Mouse (Mus musculus): ENCODE data around the gene Gnb5. TPM values are rescaled to one million over a fixed set of nuclear protein-coding genes. Genes with fewer than 3 reads are reported as not detected.

The Gnb5 gene
- total and polyA plus RNA-seq, 2 experiments from 2014 or later = 73.2 to 91.4 TPM

DNA sequence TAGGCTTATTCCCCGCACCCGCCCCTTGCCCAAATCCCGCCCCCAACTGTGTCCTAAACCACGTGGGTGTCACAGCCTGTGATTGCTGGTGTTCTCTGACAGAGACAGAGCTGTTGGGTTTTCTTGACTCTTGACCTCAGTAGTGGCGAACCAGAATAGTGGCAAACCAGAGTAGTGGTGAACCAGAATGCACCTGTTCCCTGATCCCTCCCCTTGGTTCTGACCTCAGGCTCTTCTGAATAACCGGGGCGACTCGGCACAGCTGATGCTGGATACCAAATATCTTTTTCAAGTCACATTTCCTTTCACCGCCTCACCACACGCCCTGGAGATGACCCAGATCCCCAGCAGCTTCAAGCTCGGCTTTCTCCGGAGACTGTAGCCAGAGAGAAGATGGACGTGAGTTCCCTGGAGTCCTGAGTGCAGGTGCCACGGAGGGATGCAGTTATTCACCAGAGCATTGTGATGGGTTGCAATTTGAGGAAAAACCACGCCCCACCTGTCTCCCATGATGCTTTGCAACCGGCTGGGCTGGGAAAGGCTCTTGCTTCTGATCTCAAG lies 2.3 kb upstream of the Gnb5 start:
- H3K4me3 ChIP-seq (ENCODE audit: low read depth, low read length) = no peak overlapping the region
- no peak overlapping the region for H3K4me2 ChIP-seq (ENCODE audit: low read depth)
- H3K27ac ChIP-seq (ENCODE audit: low read depth, low read length) = no peak overlapping the region
- no peak for TF ChIP-seq CTCF (IDR thresholded peaks at IDR 0.05; ENCODE audit: low read depth)
- ATAC-seq (peak; percentile 23), DNase-seq (no peak)
- H3K9me3 ChIP-seq (ENCODE audit: low read length) = no peaks in the 10 kb centered on the region
- no peaks in the 10 kb centered on the region for H3K36me3 ChIP-seq (ENCODE audit: insufficient read depth)
- no peaks in the 10 kb centered on the region for H3K27me3 ChIP-seq (ENCODE audit: insufficient read depth, low read length)
- H3K4me1 ChIP-seq (ENCODE audit: insufficient read depth) = no peaks in the 10 kb centered on the region
- H3K9ac ChIP-seq = no peak overlapping the region
- WGBS = 43% methylated on average over 16 of the region's 16 CpGs

- Histone ChIP-seq H3K27ac (ENCODE audit: low read depth, low read length) (no peak overlapping the region), H3K4me3 (ENCODE audit: low read depth, low read length) (no peak overlapping the region), H3K4me1 (ENCODE audit: insufficient read depth) (no peaks in the 10 kb centered on the region), H3K27me3 (ENCODE audit: insufficient read depth, low read length) (no peaks in the 10 kb centered on the region), H3K36me3 (ENCODE audit: insufficient read depth) (no peaks in the 10 kb centered on the region), H3K4me2 (ENCODE audit: low read depth) (no peak overlapping the region), H3K9ac (no peak overlapping the region), H3K9me3 (ENCODE audit: low read length) (no peaks in the 10 kb centered on the region)
- no peak for DNase-seq
- 33% methylated on average over 7 of the region's 7 CpGs for WGBS
- no peak for ATAC-seq
- no peak for TF ChIP-seq CTCF (IDR thresholded peaks at IDR 0.05; ENCODE audit: low read depth)
These were observed 1.8 kb upstream of the Gnb5 start for GRCm38 (mm10) chr9:75304286-75304685.

- no peak for DNase-seq
- no peaks in the 10 kb centered on the region for H3K27me3 ChIP-seq (ENCODE audit: insufficient read depth, low read length)
- ATAC-seq = no peak
- H3K27ac ChIP-seq (ENCODE audit: low read depth, low read length) = no peak overlapping the region
- H3K9ac ChIP-seq = no peak overlapping the region
- no peaks in the 10 kb centered on the region for H3K9me3 ChIP-seq (ENCODE audit: low read length)
- no peak for TF ChIP-seq CTCF (IDR thresholded peaks at IDR 0.05; ENCODE audit: low read depth)
- no peaks in the 10 kb centered on the region for H3K4me1 ChIP-seq (ENCODE audit: insufficient read depth)
- H3K4me3 ChIP-seq (ENCODE audit: low read depth, low read length) = no peak overlapping the region
- WGBS = 77% methylated on average over 5 of the region's 5 CpGs
- no peak overlapping the region for H3K4me2 ChIP-seq (ENCODE audit: low read depth)
- H3K36me3 ChIP-seq (ENCODE audit: insufficient read depth) = no peaks in the 10 kb centered on the region
These were observed 927 bp downstream of the Gnb5 start for GRCm38 (mm10) chr9:75307015-75307414.

DNA sequence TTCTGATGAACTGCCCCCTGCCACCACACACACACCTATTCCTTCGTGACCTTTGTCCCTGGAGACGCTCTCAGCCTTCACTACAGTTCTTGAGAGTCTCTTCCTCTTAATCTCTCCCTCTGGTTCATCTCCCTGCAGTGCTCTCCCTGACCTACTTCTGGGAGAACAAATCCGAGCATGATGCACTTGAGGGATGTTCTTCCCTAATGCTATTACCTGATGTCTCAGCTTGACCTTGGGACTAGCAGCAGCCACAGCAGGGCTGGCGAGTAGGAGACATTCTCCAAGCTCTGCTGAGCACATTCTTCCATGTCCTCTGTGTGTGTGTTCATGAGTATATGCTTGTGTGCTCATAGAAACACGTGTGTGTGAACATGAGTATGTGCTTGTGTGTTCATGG lies 2.5 kb downstream of the Gnb5 start:
- Histone ChIP-seq H3K4me2 (ENCODE audit: low read depth) (no peak overlapping the region), H3K36me3 (ENCODE audit: insufficient read depth) (no peaks in the 10 kb centered on the region), H3K9me3 (ENCODE audit: low read length) (no peaks in the 10 kb centered on the region), H3K4me3 (ENCODE audit: low read depth, low read length) (no peak overlapping the region), H3K27ac (ENCODE audit: low read depth, low read length) (no peak overlapping the region), H3K9ac (no peak overlapping the region), H3K4me1 (ENCODE audit: insufficient read depth) (no peaks in the 10 kb centered on the region), H3K27me3 (ENCODE audit: insufficient read depth, low read length) (no peaks in the 10 kb centered on the region)
- WGBS = 72% methylated on average over 5 of the region's 5 CpGs
- no peak for TF ChIP-seq CTCF (IDR thresholded peaks at IDR 0.05; ENCODE audit: low read depth)
- ATAC-seq (no peak), DNase-seq (no peak)

DNA sequence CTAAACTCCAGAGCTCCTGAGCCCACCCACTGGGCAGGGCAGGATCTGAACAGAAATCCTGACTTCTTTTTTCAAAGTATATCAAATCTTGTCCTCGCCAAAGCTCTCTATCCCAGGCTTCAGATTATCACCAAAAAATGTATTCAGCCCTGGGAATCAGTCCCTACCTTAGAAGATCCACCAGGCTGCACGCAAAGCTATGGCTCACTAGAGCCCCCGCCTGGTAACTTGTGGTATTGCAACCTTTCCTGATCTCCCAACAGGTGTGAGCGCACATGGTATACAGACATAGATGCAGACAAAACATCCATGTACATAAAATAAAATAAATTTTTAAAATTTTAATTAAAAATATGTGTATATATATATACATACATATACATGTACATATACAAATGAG lies 5.9 kb downstream of the Gnb5 start:
- Histone ChIP-seq H3K9ac (no peak overlapping the region), H3K4me2 (ENCODE audit: low read depth) (no peak overlapping the region), H3K4me3 (ENCODE audit: low read depth, low read length) (no peak overlapping the region), H3K4me1 (ENCODE audit: insufficient read depth) (peaks cover 12% of the 10 kb centered on the region), H3K27me3 (ENCODE audit: insufficient read depth, low read length) (no peaks in the 10 kb centered on the region), H3K36me3 (ENCODE audit: insufficient read depth) (no peaks in the 10 kb centered on the region), H3K27ac (ENCODE audit: low read depth, low read length) (no peak overlapping the region), H3K9me3 (ENCODE audit: low read length) (no peaks in the 10 kb centered on the region)
- ATAC-seq (0 out of 2 replicates have a peak, but pooled peaks have one; percentile 23), DNase-seq (peak; percentile 90)
- TF ChIP-seq CTCF (IDR thresholded peaks at IDR 0.05; ENCODE audit: low read depth) = peak; percentile 89
- 18% methylated on average over 4 of the region's 4 CpGs for WGBS

- Histone ChIP-seq H3K36me3 (ENCODE audit: insufficient read depth) (peaks cover 4% of the 10 kb centered on the region; the same call in 1 of the 2 replicates), H3K9ac (peak overlapping the region; percentile 80), H3K4me2 (ENCODE audit: low read depth) (peak overlapping the region; percentile 76), H3K27me3 (ENCODE audit: insufficient read depth, low read length) (no peaks in the 10 kb centered on the region), H3K9me3 (ENCODE audit: low read length) (no peaks in the 10 kb centered on the region), H3K4me3 (ENCODE audit: low read depth, low read length) (peak overlapping the region; percentile 79), H3K27ac (ENCODE audit: low read depth, low read length) (peak overlapping the region; percentile 88), H3K4me1 (ENCODE audit: insufficient read depth) (peaks cover 12% of the 10 kb centered on the region)
- TF ChIP-seq CTCF (IDR thresholded peaks at IDR 0.05; ENCODE audit: low read depth) = peak; percentile 21; the same call in 1 of the 2 replicates
- ATAC-seq (peak; percentile 40), DNase-seq (peak; percentile 56)
- WGBS = 28% methylated on average over 11 of the region's 11 CpGs
These were observed 7.2 kb downstream of the Gnb5 start for GRCm38 (mm10) chr9:75313138-75313831.

- H3K27me3 ChIP-seq (ENCODE audit: insufficient read depth, low read length) = no peaks in the 10 kb centered on the region
- peak overlapping the region; percentile 79 for H3K4me3 ChIP-seq (ENCODE audit: low read depth, low read length)
- peak overlapping the region; percentile 80 for H3K9ac ChIP-seq
- H3K4me2 ChIP-seq (ENCODE audit: low read depth) = peak overlapping the region; percentile 76
- H3K27ac ChIP-seq (ENCODE audit: low read depth, low read length) = peak overlapping the region; percentile 88
- H3K4me1 ChIP-seq (ENCODE audit: insufficient read depth) = peaks cover 12% of the 10 kb centered on the region
- peak; percentile 92 for ATAC-seq
- no peaks in the 10 kb centered on the region for H3K9me3 ChIP-seq (ENCODE audit: low read length)
- peak; percentile 84 for DNase-seq
- peak; percentile 36 for TF ChIP-seq CTCF (IDR thresholded peaks at IDR 0.05; ENCODE audit: low read depth)
- WGBS = 3% methylated on average over 48 of the region's 52 CpGs
- H3K36me3 ChIP-seq (ENCODE audit: insufficient read depth) = peaks cover 4% of the 10 kb centered on the region; the same call in 1 of the 2 replicates
These were observed 7.9 kb downstream of the Gnb5 start for GRCm38 (mm10) chr9:75313832-75314516.
